Mouse (Mus musculus) embryonic facial prominence, embryonic 13.5 days (tissue): ENCODE measurements around the gene Tmbim4. TPM values are rescaled to one million over a fixed set of nuclear protein-coding genes. Genes with fewer than 3 reads are reported as not detected.
A peak's percentile ranks its signal among the peaks of the same experiment; 100 is the strongest.

Experiments used
- ATAC-seq: fragments of 200-750 bp; cut with Nextera tagmentation; 2 replicates; pipeline ENCODE4 v1.8.0; 2017; ENCODE audit warnings: low read depth; ENCODE audit not compliant: insufficient number of reproducible peaks, insufficient read depth, low FRiP score, low TSS enrichment
- H3K27ac ChIP-seq: fragments of 300-500 bp; sonication (generic); 2 replicates; pipeline ENCODE4 v1.5.1; 2015; ENCODE audit warnings: moderate library complexity, mild to moderate bottlenecking, inconsistent platforms
- H3K27me3 ChIP-seq: fragments of 300-500 bp; sonication (generic); 2 replicates; pipeline ENCODE4 v1.6.1; 2015; ENCODE audit warnings: mild to moderate bottlenecking, inconsistent platforms
- H3K36me3 ChIP-seq: fragments of 300-500 bp; sonication (generic); 2 replicates; pipeline ENCODE4 v1.6.1; 2015; ENCODE audit warnings: mild to moderate bottlenecking, inconsistent platforms
- H3K4me1 ChIP-seq: fragments of 300-500 bp; sonication (generic); 2 replicates; pipeline ENCODE4 v1.6.1; 2015; ENCODE audit warnings: inconsistent platforms
- H3K4me2 ChIP-seq: fragments of 300-500 bp; sonication (generic); 2 replicates; pipeline ENCODE4 v1.6.1; 2015; ENCODE audit warnings: moderate library complexity, mild to moderate bottlenecking, inconsistent platforms
- H3K4me3 ChIP-seq: fragments of 300-500 bp; sonication (generic); 2 replicates; pipeline ENCODE4 v1.5.1; 2015; ENCODE audit warnings: mild to moderate bottlenecking, inconsistent platforms
- H3K9ac ChIP-seq: fragments of 300-500 bp; sonication (generic); 2 replicates; pipeline ENCODE4 v1.6.1; 2015; ENCODE audit warnings: mild to moderate bottlenecking, inconsistent platforms
- H3K9me3 ChIP-seq: fragments of 300-500 bp; sonication (generic); 2 replicates; pipeline ENCODE4 v1.6.1; 2016; ENCODE audit warnings: inconsistent platforms
- WGBS: fragments of 180-500 bp; shearing (Covaris S2); methylation state at CpG from one replicate; pipeline ENCODE4 v1.1.7; 2015; ENCODE audit warnings: mixed read lengths; 5-methylcytosine and 5-hydroxymethylcytosine counted together
- polyA plus RNA-seq: library from polyadenylated mRNA; unstranded; fragments of >200 nt; fragmentation: Nextera tagmentation; extraction: Ambion mirVana; gene quantifications from 2 replicates; pipeline ENCODE4 v1.2.1, GENCODE M21; 2015

Tmbim4 gene
- polyA plus RNA-seq, 1 experiment from 2014 or later: 83.3 TPM

GRCm38 (mm10) chr10:120226871-120227661 lies 25.7 kb downstream of the Tmbim4 start, which contains the start of gene Llph:
Llph (plus strand) TSS chr10:120227070.
- peak within 1 kb of the TSS; percentile 100 for H3K4me3 ChIP-seq
- H3K36me3 ChIP-seq: peaks cover 37% of the 10 kb centered on the region
- no peaks in the 10 kb centered on the region for H3K27me3 ChIP-seq
- peak within 1 kb of the TSS; percentile 94 for H3K4me2 ChIP-seq
- ATAC-seq: peak; percentile 81
- peaks cover 24% of the 10 kb centered on the region for H3K4me1 ChIP-seq
- H3K27ac ChIP-seq: no peak within 1 kb of the TSS; the same call in 1 of the 2 replicates
- H3K9ac ChIP-seq: peak within 1 kb of the TSS; percentile 91
- WGBS: under 1% methylated on average over 57 of the region's 57 CpGs
- H3K9me3 ChIP-seq: no peaks in the 10 kb centered on the region

- Histone ChIP-seq H3K9ac (no peak overlapping the region), H3K27ac (no peak overlapping the region), H3K4me2 (no peak overlapping the region), H3K9me3 (no peaks in the 10 kb centered on the region), H3K36me3 (peaks cover 33% of the 10 kb centered on the region), H3K27me3 (no peaks in the 10 kb centered on the region), H3K4me1 (peaks cover 30% of the 10 kb centered on the region), H3K4me3 (no peak overlapping the region)
- ATAC-seq: no peak
- 29% methylated on average over 5 of the region's 5 CpGs for WGBS
Measured at GRCm38 (mm10) chr10:120231718-120232117, 30.3 kb downstream of the Tmbim4 start.

- ATAC-seq: no peak
- no peak overlapping the region for H3K4me3 ChIP-seq
- WGBS: 29% methylated on average over 18 of the region's 18 CpGs
- peaks cover 27% of the 10 kb centered on the region for H3K4me1 ChIP-seq
- no peaks in the 10 kb centered on the region for H3K27me3 ChIP-seq
- H3K9ac ChIP-seq: peak overlapping the region; percentile 40; the same call in 1 of the 2 replicates
- no peak overlapping the region for H3K27ac ChIP-seq
- H3K36me3 ChIP-seq: peaks cover 27% of the 10 kb centered on the region
- peak overlapping the region; percentile 33 for H3K4me2 ChIP-seq
- no peaks in the 10 kb centered on the region for H3K9me3 ChIP-seq
Measured at GRCm38 (mm10) chr10:120233655-120234367, 32.4 kb downstream of the Tmbim4 start.

GRCm38 (mm10) chr10:120236855-120237254 lies 35.5 kb downstream of the Tmbim4 start:
- Histone ChIP-seq H3K9me3 (no peaks in the 10 kb centered on the region), H3K4me1 (peaks cover 24% of the 10 kb centered on the region), H3K4me3 (no peak overlapping the region), H3K36me3 (peaks cover 5% of the 10 kb centered on the region), H3K9ac (no peak overlapping the region), H3K4me2 (peak overlapping the region; percentile 12; the same call in 1 of the 2 replicates), H3K27me3 (no peaks in the 10 kb centered on the region), H3K27ac (no peak overlapping the region)
- ATAC-seq: no peak
- WGBS: 36% methylated on average over 9 of the region's 9 CpGs

GRCm38 (mm10) chr10:120238241-120238640 lies 36.9 kb downstream of the Tmbim4 start:
- H3K27me3 ChIP-seq: no peaks in the 10 kb centered on the region
- WGBS: 87% methylated on average over 8 of the region's 8 CpGs

GRCm38 (mm10) chr10:120239476-120239875 lies 38.1 kb downstream of the Tmbim4 start:
- H3K4me3 ChIP-seq: no peak overlapping the region
- 73% methylated on average over 6 of the region's 6 CpGs for WGBS
- H3K27me3 ChIP-seq: no peaks in the 10 kb centered on the region
- H3K9ac ChIP-seq: no peak overlapping the region
- ATAC-seq: no peak
- H3K4me1 ChIP-seq: peaks cover 33% of the 10 kb centered on the region
- H3K36me3 ChIP-seq: no peaks in the 10 kb centered on the region
- H3K4me2 ChIP-seq: no peak overlapping the region
- H3K9me3 ChIP-seq: no peaks in the 10 kb centered on the region
- H3K27ac ChIP-seq: no peak overlapping the region

More at GRCm38 (mm10) chr10:120238241-120238640, 36.9 kb downstream of the Tmbim4 start:
- no peak overlapping the region for H3K4me3 ChIP-seq
- ATAC-seq: no peak
- H3K4me1 ChIP-seq: peaks cover 36% of the 10 kb centered on the region
- no peak overlapping the region for H3K9ac ChIP-seq
- H3K27ac ChIP-seq: no peak overlapping the region
- no peaks in the 10 kb centered on the region for H3K36me3 ChIP-seq
- no peaks in the 10 kb centered on the region for H3K9me3 ChIP-seq
- no peak overlapping the region for H3K4me2 ChIP-seq

GRCm38 (mm10) chr10:120242421-120242820 lies 41.0 kb downstream of the Tmbim4 start:
- H3K4me1 ChIP-seq: peaks cover 51% of the 10 kb centered on the region
- no peak overlapping the region for H3K4me2 ChIP-seq
- no peak overlapping the region for H3K27ac ChIP-seq
- WGBS: 14% methylated on average over 6 of the region's 6 CpGs
- no peak overlapping the region for H3K9ac ChIP-seq
- H3K27me3 ChIP-seq: no peaks in the 10 kb centered on the region
- H3K4me3 ChIP-seq: no peak overlapping the region
- no peaks in the 10 kb centered on the region for H3K9me3 ChIP-seq
- no peak for ATAC-seq
- no peaks in the 10 kb centered on the region for H3K36me3 ChIP-seq

- Histone ChIP-seq H3K27ac (peak overlapping the region; percentile 79), H3K27me3 (no peaks in the 10 kb centered on the region), H3K4me2 (peak overlapping the region; percentile 42), H3K4me1 (peaks cover 47% of the 10 kb centered on the region), H3K9me3 (0 out of 2 replicates have a peak, but pooled peaks cover 3% of the 10 kb centered on the region), H3K9ac (no peak overlapping the region), H3K36me3 (no peaks in the 10 kb centered on the region), H3K4me3 (no peak overlapping the region)
- no peak for ATAC-seq
- 26% methylated on average over 5 of the region's 5 CpGs for WGBS
Measured at GRCm38 (mm10) chr10:120245681-120246080, 44.3 kb downstream of the Tmbim4 start.

- ATAC-seq: no peak
- H3K36me3 ChIP-seq: no peaks in the 10 kb centered on the region
- 0 out of 2 replicates have a peak overlapping the region, but pooled peaks have one; percentile 32 for H3K9ac ChIP-seq
- no peaks in the 10 kb centered on the region for H3K27me3 ChIP-seq
- H3K4me3 ChIP-seq: peak overlapping the region; percentile 19
- H3K27ac ChIP-seq: peak overlapping the region; percentile 79
- H3K9me3 ChIP-seq: 0 out of 2 replicates have a peak, but pooled peaks cover 3% of the 10 kb centered on the region
- WGBS: 21% methylated on average over 9 of the region's 9 CpGs
- peak overlapping the region; percentile 42 for H3K4me2 ChIP-seq
- H3K4me1 ChIP-seq: peaks cover 53% of the 10 kb centered on the region
Measured at GRCm38 (mm10) chr10:120246994-120247750, 45.8 kb downstream of the Tmbim4 start.

GRCm38 (mm10) chr10:120250911-120251683 lies 49.7 kb downstream of the Tmbim4 start:
- Histone ChIP-seq H3K4me1 (peaks cover 43% of the 10 kb centered on the region), H3K36me3 (no peaks in the 10 kb centered on the region), H3K27me3 (no peaks in the 10 kb centered on the region), H3K9ac (no peak overlapping the region), H3K4me2 (0 out of 2 replicates have a peak overlapping the region, but pooled peaks have one; percentile 14), H3K4me3 (no peak overlapping the region), H3K9me3 (0 out of 2 replicates have a peak, but pooled peaks cover 3% of the 10 kb centered on the region), H3K27ac (no peak overlapping the region)
- WGBS: 39% methylated on average over 11 of the region's 11 CpGs
- ATAC-seq: no peak
